Mouse (Mus musculus): Measurements from ENCODE around the gene Gm11595. TPM values are rescaled to one million over a fixed set of nuclear protein-coding genes. Genes with fewer than 3 reads are reported as not detected.
"Not testable (repeated sequence)": the region's sequence is repeated elsewhere in the genome, so short reads cannot be mapped to it uniquely, and the experiment has no call there.

The Gm11595 gene
- not detected in 2 replicates for polyA plus RNA-seq (2016; fragmentation: Nextera tagmentation; extraction: Ambion mirVana)

GRCm38 (mm10) chr11:99772813-99773212, at the start of gene Gm11595:
Gene Gm11595 (minus strand): TSS chr11:99772913.
- not testable (repeated sequence) for H3K36me3 ChIP-seq; H3K9me3 ChIP-seq (replicated peaks); H3K4me3 ChIP-seq; H3K9ac ChIP-seq; H3K27ac ChIP-seq (ENCODE audit: poor library complexity, severe bottlenecking); H3K4me1 ChIP-seq (replicated peaks); H3K27me3 ChIP-seq (replicated peaks); H3K4me2 ChIP-seq; ATAC-seq (ENCODE audit: insufficient number of reproducible peaks, low FRiP score)

- not testable (repeated sequence) for H3K9ac ChIP-seq; H3K4me2 ChIP-seq; H3K36me3 ChIP-seq; H3K4me3 ChIP-seq; H3K9me3 ChIP-seq (replicated peaks); ATAC-seq (ENCODE audit: insufficient number of reproducible peaks, low FRiP score); H3K27ac ChIP-seq (ENCODE audit: poor library complexity, severe bottlenecking); H3K27me3 ChIP-seq (replicated peaks); H3K4me1 ChIP-seq (replicated peaks)
- 77% methylated on average over 2 of the region's 2 CpGs for WGBS
Measured at GRCm38 (mm10) chr11:99815566-99815965, 42.9 kb upstream of the Gm11595 start, which contains the start of gene Gm11564. Gene Gm11564 (minus strand): TSS chr11:99815666.

- not testable (repeated sequence) for H3K27ac ChIP-seq (ENCODE audit: poor library complexity, severe bottlenecking); H3K4me1 ChIP-seq (replicated peaks); H3K27me3 ChIP-seq (replicated peaks); H3K4me2 ChIP-seq; H3K36me3 ChIP-seq; H3K4me3 ChIP-seq; ATAC-seq (ENCODE audit: insufficient number of reproducible peaks, low FRiP score); H3K9ac ChIP-seq; H3K9me3 ChIP-seq (replicated peaks)
Measured at GRCm38 (mm10) chr11:99809792-99810191, 37.1 kb upstream of the Gm11595 start, which contains the start of gene Krtap4-13. Gene Krtap4-13 (minus strand): TSS chr11:99809892.

- ATAC-seq (ENCODE audit: insufficient number of reproducible peaks, low FRiP score); H3K27ac ChIP-seq (ENCODE audit: poor library complexity, severe bottlenecking); H3K4me2 ChIP-seq; H3K9me3 ChIP-seq (replicated peaks); H3K4me1 ChIP-seq (replicated peaks); H3K36me3 ChIP-seq; H3K4me3 ChIP-seq; H3K27me3 ChIP-seq (replicated peaks); H3K9ac ChIP-seq: not testable (repeated sequence)
- WGBS, result no CpG with 5 or more reads among the region's 1 CpGs
Measured at GRCm38 (mm10) chr11:99804346-99804745, 31.6 kb upstream of the Gm11595 start, which contains the start of gene Gm11554. Gene Gm11554 (minus strand): TSS chr11:99804446.

GRCm38 (mm10) chr11:99798832-99799231, 26.1 kb upstream of the Gm11595 start, which contains the start of gene Gm11569:
Gene Gm11569 (minus strand): TSS chr11:99798932.
- not testable (repeated sequence) for H3K4me2 ChIP-seq; H3K9me3 ChIP-seq (replicated peaks); H3K27me3 ChIP-seq (replicated peaks); H3K9ac ChIP-seq; H3K4me1 ChIP-seq (replicated peaks); H3K36me3 ChIP-seq; H3K27ac ChIP-seq (ENCODE audit: poor library complexity, severe bottlenecking); H3K4me3 ChIP-seq; ATAC-seq (ENCODE audit: insufficient number of reproducible peaks, low FRiP score)
- no CpG with 5 or more reads among the region's 1 CpGs for WGBS

- Histone ChIP-seq H3K4me2 (no peak within 1 kb of the TSS), H3K9ac (no peak within 1 kb of the TSS), H3K4me1 (replicated peaks) (no peaks in the 10 kb centered on the region), H3K27me3 (replicated peaks) (no peaks in the 10 kb centered on the region; the same call in 1 of the 2 replicates), H3K9me3 (replicated peaks) (no peaks in the 10 kb centered on the region), H3K27ac (ENCODE audit: poor library complexity, severe bottlenecking) (no peak within 1 kb of the TSS), H3K4me3 (no peak within 1 kb of the TSS), H3K36me3 (no peaks in the 10 kb centered on the region)
- ATAC-seq (ENCODE audit: insufficient number of reproducible peaks, low FRiP score), result no peak
- 70% methylated on average over 2 of the region's 2 CpGs for WGBS
Measured at GRCm38 (mm10) chr11:99793367-99793766, 20.7 kb upstream of the Gm11595 start, which contains the start of gene Gm11596. Gene Gm11596 (minus strand): TSS chr11:99793467.

GRCm38 (mm10) chr11:99784900-99785299, 12.2 kb upstream of the Gm11595 start, which contains the start of gene Krtap4-9:
Gene Krtap4-9 (plus strand): TSS chr11:99785200.
- ATAC-seq (ENCODE audit: insufficient number of reproducible peaks, low FRiP score); H3K9ac ChIP-seq; H3K9me3 ChIP-seq (replicated peaks); H3K27me3 ChIP-seq (replicated peaks); H3K27ac ChIP-seq (ENCODE audit: poor library complexity, severe bottlenecking); H3K36me3 ChIP-seq; H3K4me2 ChIP-seq; H3K4me3 ChIP-seq; H3K4me1 ChIP-seq (replicated peaks): not testable (repeated sequence)

- no peaks in the 10 kb centered on the region for H3K27me3 ChIP-seq (replicated peaks)
Measured at GRCm38 (mm10) chr11:99780604-99781003, 7.9 kb upstream of the Gm11595 start, which contains the start of gene Krtap4-8. Gene Krtap4-8 (minus strand): TSS chr11:99780704.

GRCm38 (mm10) chr11:99778401-99778800, 5.7 kb upstream of the Gm11595 start:
- no peak for ATAC-seq (ENCODE audit: insufficient number of reproducible peaks, low FRiP score)
- 68% methylated on average over 7 of the region's 7 CpGs for WGBS
- H3K27me3 ChIP-seq (replicated peaks), result no peaks in the 10 kb centered on the region
- H3K4me1 ChIP-seq (replicated peaks), result peaks cover 5% of the 10 kb centered on the region; the same call in 1 of the 2 replicates
- H3K9me3 ChIP-seq (replicated peaks), result no peaks in the 10 kb centered on the region
- H3K4me3 ChIP-seq, result no peak overlapping the region
- H3K9ac ChIP-seq, result no peak overlapping the region
- H3K27ac ChIP-seq (ENCODE audit: poor library complexity, severe bottlenecking), result no peak overlapping the region
- H3K4me2 ChIP-seq, result no peak overlapping the region
- no peaks in the 10 kb centered on the region for H3K36me3 ChIP-seq

More at GRCm38 (mm10) chr11:99780604-99781003, 7.9 kb upstream of the Gm11595 start, which contains the start of gene Krtap4-8:
- H3K9me3 ChIP-seq (replicated peaks), result no peaks in the 10 kb centered on the region
- WGBS, result 87% methylated on average over 2 of the region's 2 CpGs
- H3K9ac ChIP-seq, result no peak within 1 kb of the TSS
- no peak within 1 kb of the TSS for H3K27ac ChIP-seq (ENCODE audit: poor library complexity, severe bottlenecking)
- no peaks in the 10 kb centered on the region for H3K36me3 ChIP-seq
- no peak within 1 kb of the TSS for H3K4me3 ChIP-seq
- H3K4me1 ChIP-seq (replicated peaks), result peaks cover 5% of the 10 kb centered on the region; the same call in 1 of the 2 replicates
- H3K4me2 ChIP-seq, result no peak within 1 kb of the TSS
- ATAC-seq (ENCODE audit: insufficient number of reproducible peaks, low FRiP score), result no peak

- Histone ChIP-seq H3K36me3 (no peaks in the 10 kb centered on the region), H3K9me3 (replicated peaks) (no peaks in the 10 kb centered on the region), H3K4me3 (no peak overlapping the region), H3K4me1 (replicated peaks) (no peaks in the 10 kb centered on the region), H3K27me3 (replicated peaks) (0 out of 2 replicates have a peak, but pooled peaks cover 4% of the 10 kb centered on the region), H3K27ac (ENCODE audit: poor library complexity, severe bottlenecking) (no peak overlapping the region), H3K4me2 (no peak overlapping the region), H3K9ac (no peak overlapping the region)
- no peak for ATAC-seq (ENCODE audit: insufficient number of reproducible peaks, low FRiP score)
- WGBS, result 72% methylated on average over 2 of the region's 2 CpGs
Measured at GRCm38 (mm10) chr11:99768410-99768809, 4.3 kb downstream of the Gm11595 start.

GRCm38 (mm10) chr11:99758877-99759276, 13.8 kb downstream of the Gm11595 start:
- H3K9ac ChIP-seq, result no peak overlapping the region
- 72% methylated on average over 1 of the region's 1 CpGs for WGBS
- no peaks in the 10 kb centered on the region for H3K27me3 ChIP-seq (replicated peaks)
- H3K36me3 ChIP-seq, result no peaks in the 10 kb centered on the region
- no peak overlapping the region for H3K4me3 ChIP-seq
- H3K27ac ChIP-seq (ENCODE audit: poor library complexity, severe bottlenecking), result no peak overlapping the region
- no peaks in the 10 kb centered on the region for H3K4me1 ChIP-seq (replicated peaks)
- H3K9me3 ChIP-seq (replicated peaks), result 0 out of 2 replicates have a peak, but pooled peaks cover 5% of the 10 kb centered on the region
- no peak for ATAC-seq (ENCODE audit: insufficient number of reproducible peaks, low FRiP score)
- H3K4me2 ChIP-seq, result no peak overlapping the region

- H3K9ac ChIP-seq, result no peak overlapping the region
- 76% methylated on average over 3 of the region's 3 CpGs for WGBS
- no peaks in the 10 kb centered on the region for H3K27me3 ChIP-seq (replicated peaks)
- no peak overlapping the region for H3K4me3 ChIP-seq
- no peak for ATAC-seq (ENCODE audit: insufficient number of reproducible peaks, low FRiP score)
- H3K9me3 ChIP-seq (replicated peaks), result peaks cover 3% of the 10 kb centered on the region; the same call in 1 of the 2 replicates
- no peak overlapping the region for H3K4me2 ChIP-seq
- no peaks in the 10 kb centered on the region for H3K36me3 ChIP-seq
- no peaks in the 10 kb centered on the region for H3K4me1 ChIP-seq (replicated peaks)
- no peak overlapping the region for H3K27ac ChIP-seq (ENCODE audit: poor library complexity, severe bottlenecking)
Measured at GRCm38 (mm10) chr11:99743985-99744384, 28.7 kb downstream of the Gm11595 start.

Data from heart, embryonic 12.5 days (tissue).